Mouse (Mus musculus) gastrocnemius, postnatal 14 days (tissue): ENCODE data around the gene Tnc. TPM values are rescaled to one million over a fixed set of nuclear protein-coding genes. Genes with fewer than 3 reads are reported as not detected.
A peak's percentile ranks its signal among the peaks of the same experiment; 100 is the strongest.
"Not testable (repeated sequence)": the region's sequence is repeated elsewhere in the genome, so short reads cannot be mapped to it uniquely, and the experiment has no call there.

Experiments
- DNase-seq: peaks from one replicate; pipeline ENCODE4 v3.0.0; 2021; ENCODE audit warnings: mixed read lengths
- intact Hi-C: fragments of 180-260 bp; cut with DNase I; formaldehyde crosslinking; loops from one replicate; pipeline ENCODE4 v1.15.1; 2025; ENCODE audit warnings: low total_unique reads
- total RNA-seq, 2 experiments: library from RNA; stranded (reverse); gene quantifications; 2 replicates each; pipeline ENCODE4 v1.2.3; 2021

Tnc gene
- total RNA-seq, 2 experiments from 2014 or later = 16.2 to 21.0 TPM

- DNase-seq = no peak
- intact Hi-C loops = loop anchor here (5.0 kb wide), 1 partner anchor 742 kb away; no protein-coding TSS in a partner anchor
Observed at GRCm38 (mm10) chr4:63980211-63980794, 66.5 kb downstream of the Tnc start.

- no peak for DNase-seq
- intact Hi-C loops = loop anchor here (5.0 kb wide), 1 partner anchor 743 kb away; no protein-coding TSS in a partner anchor
Observed at GRCm38 (mm10) chr4:63979635-63980034, 67.2 kb downstream of the Tnc start.

- no peak for DNase-seq
- intact Hi-C loops = no loop called here
Observed at GRCm38 (mm10) chr4:63972536-63972935, 74.3 kb downstream of the Tnc start.

GRCm38 (mm10) chr4:63971762-63972161 lies 75.1 kb downstream of the Tnc start:
- intact Hi-C loops = no loop called here
- DNase-seq = no peak

- intact Hi-C loops = no loop called here
- DNase-seq = no peak
Observed at GRCm38 (mm10) chr4:63970925-63971324, 75.9 kb downstream of the Tnc start.

GRCm38 (mm10) chr4:63969891-63970290 lies 76.9 kb downstream of the Tnc start:
- intact Hi-C loops = no loop called here
- DNase-seq = no peak

- intact Hi-C loops = no loop called here
- no peak for DNase-seq
Observed at GRCm38 (mm10) chr4:63963410-63963809, 83.4 kb downstream of the Tnc start.

- no peak for DNase-seq
- intact Hi-C loops = no loop called here
Observed at GRCm38 (mm10) chr4:63961858-63962468, 84.9 kb downstream of the Tnc start.

- intact Hi-C loops = no loop called here
Observed at GRCm38 (mm10) chr4:63958601-63959000, 88.2 kb downstream of the Tnc start.

GRCm38 (mm10) chr4:63950054-63950453 lies 96.8 kb downstream of the Tnc start:
- intact Hi-C loops = no loop called here
- no peak for DNase-seq

More at GRCm38 (mm10) chr4:63958601-63959000, 88.2 kb downstream of the Tnc start:
- no peak for DNase-seq

GRCm38 (mm10) chr4:63948688-63949073 lies 98.1 kb downstream of the Tnc start:
- not testable (repeated sequence) for DNase-seq
- intact Hi-C loops = loop anchor here (2.0 to 5.0 kb wide), 4 partner anchors 261 to 544 kb away; no protein-coding TSS in a partner anchor

- peak; percentile 33 for DNase-seq
- intact Hi-C loops = loop anchor here (2.0 to 5.0 kb wide), 4 partner anchors 261 to 544 kb away; no protein-coding TSS in a partner anchor
Observed at GRCm38 (mm10) chr4:63948066-63948687, 98.6 kb downstream of the Tnc start.

GRCm38 (mm10) chr4:63943813-63944212 lies 103.0 kb downstream of the Tnc start:
- intact Hi-C loops = no loop called here
- DNase-seq = no peak

- intact Hi-C loops = no loop called here
- no peak for DNase-seq
Observed at GRCm38 (mm10) chr4:63942875-63943274, 103.9 kb downstream of the Tnc start.

- intact Hi-C loops = no loop called here
- DNase-seq = no peak
Observed at GRCm38 (mm10) chr4:63941420-63941819, 105.4 kb downstream of the Tnc start.

- intact Hi-C loops = no loop called here
- DNase-seq = no peak
Observed at GRCm38 (mm10) chr4:63939428-63939827, 107.4 kb downstream of the Tnc start.

GRCm38 (mm10) chr4:63935960-63936359 lies 110.9 kb downstream of the Tnc start:
- DNase-seq = no peak

GRCm38 (mm10) chr4:63935314-63935713 lies 111.5 kb downstream of the Tnc start:
- intact Hi-C loops = no loop called here
- DNase-seq = no peak

More at GRCm38 (mm10) chr4:63935960-63936359, 110.9 kb downstream of the Tnc start:
- intact Hi-C loops = no loop called here

- intact Hi-C loops = no loop called here
- DNase-seq = no peak
Observed at GRCm38 (mm10) chr4:63930863-63931262, 116.0 kb downstream of the Tnc start.

- intact Hi-C loops = no loop called here
- no peak for DNase-seq
Observed at GRCm38 (mm10) chr4:63929490-63929889, 117.3 kb downstream of the Tnc start.

- intact Hi-C loops = no loop called here
- DNase-seq = no peak
Observed at GRCm38 (mm10) chr4:63928192-63928591, 118.6 kb downstream of the Tnc start.
